Comparison of ENCODE assay signal across 13 mouse cellular contexts in the genomic region with DNA sequence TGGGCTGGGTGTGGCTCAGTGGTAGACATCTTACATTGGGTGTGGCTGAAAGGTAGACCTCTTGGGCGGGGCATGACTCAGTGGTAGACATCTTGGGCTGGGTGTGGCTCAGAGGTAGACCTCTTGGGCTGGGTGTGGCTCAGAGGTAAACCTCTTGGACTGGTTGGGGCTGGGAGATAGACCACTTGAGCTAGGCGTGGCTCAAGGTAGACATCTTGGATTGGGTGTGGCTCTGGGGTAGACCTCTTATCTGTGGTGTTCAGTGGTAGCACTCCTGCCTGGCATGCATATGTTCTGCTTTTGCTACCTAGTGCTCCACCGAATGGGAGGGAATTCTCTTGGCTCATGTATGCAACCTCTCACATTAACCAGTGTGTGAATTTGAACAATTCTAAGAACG.
"Had no signal": no experiment of that assay in that cellular context is flagged by ENCODE, and none has a peak within 500 bp of the region (broad histone marks: within the 10 kb centered on the region; RNA-seq: fewer than 3 reads in every experiment).

No protein-coding gene starts in this region.

- ATAC-seq: intestine, postnatal 0 days had no signal

- H3K9ac ChIP-seq: limb, embryonic 13.5 days; liver, embryonic 13.5 days had no signal

- H3K4me2 ChIP-seq: limb, embryonic 13.5 days; liver, embryonic 13.5 days; midbrain, embryonic 11.5 days had no signal

- H3K9me3 ChIP-seq: limb, embryonic 13.5 days had no signal

- H3K27me3 ChIP-seq: limb, embryonic 13.5 days; liver, embryonic 13.5 days had no signal

- H3K4me1 ChIP-seq: liver, embryonic 13.5 days had no signal

- H3K36me3 ChIP-seq: liver, embryonic 13.5 days had no signal

- DNase-seq: kidney, adult 9 months; kidney, postnatal 36 days; left cerebral cortex, postnatal 4 days; liver, embryonic 13.5 days; lung, adult 18-20 months; lung, postnatal 36 days; right cerebral cortex, postnatal 14 days; thymus, postnatal 4 days had no signal

- H3K4me3 ChIP-seq: layer of hippocampus, adult 2 months; limb, embryonic 13.5 days; liver, embryonic 13.5 days had no signal

- H3K27ac ChIP-seq: kidney, postnatal 0 days; layer of hippocampus, adult 2 months; limb, embryonic 13.5 days; liver, embryonic 13.5 days had no signal
